Mouse (Mus musculus) myocyte (in vitro differentiated cells): ENCODE measurements around the gene Peli2. TPM values are rescaled to one million over a fixed set of nuclear protein-coding genes. Genes with fewer than 3 reads are reported as not detected.

Source experiments
- H3K27me3 ChIP-seq: one replicate; pipeline ENCODE4 v1.6.1; 2011; ENCODE audit not compliant: control insufficient read depth, insufficient read depth, insufficient read length
- H3K36me3 ChIP-seq: one replicate; pipeline ENCODE4 v1.6.1; 2011; ENCODE audit not compliant: control insufficient read depth, insufficient read depth
- H3K4me2 ChIP-seq: one replicate; pipeline ENCODE4 v1.6.1; 2011; ENCODE audit warnings: low read depth, control low read depth
- H3K4me3 ChIP-seq: one replicate; pipeline ENCODE4 v1.5.1; 2011; ENCODE audit warnings: mild to moderate bottlenecking, control low read depth, moderate library complexity
- H3K79me2 ChIP-seq: one replicate; pipeline ENCODE4 v1.6.1; 2011; ENCODE audit not compliant: control insufficient read depth, insufficient read depth
- H3ac ChIP-seq: one replicate; pipeline ENCODE4 v1.6.1; 2011; ENCODE audit not compliant: control insufficient read depth, insufficient read length
- CEBPB ChIP-seq: IDR thresholded peaks from 2 replicates; pipeline ENCODE4 v1.6.1; 2011; ENCODE audit warnings: mild to moderate bottlenecking, moderate library complexity; ENCODE audit not compliant: poor library complexity, insufficient read depth, severe bottlenecking
- E2F4 ChIP-seq: IDR thresholded peaks from one replicate; pipeline ENCODE4 v1.6.1; 2011; ENCODE audit warnings: mild to moderate bottlenecking, control low read depth, moderate library complexity; ENCODE audit not compliant: insufficient read depth
- MAX ChIP-seq: IDR thresholded peaks from one replicate; pipeline ENCODE4 v1.6.1; 2011; ENCODE audit warnings: low read depth, mild to moderate bottlenecking, control low read depth
- MYOD1 ChIP-seq, 3 experiments: IDR thresholded peaks; one replicate each; pipeline ENCODE4 v1.6.1; 2011; ENCODE audit warnings: control low read depth in 2 of 3, low read depth in 2 of 3, mild to moderate bottlenecking in 2 of 3, moderate library complexity in 1 of 3; ENCODE audit not compliant: insufficient read length in 2 of 3, control insufficient read depth in 1 of 3
- MYOG ChIP-seq, 3 experiments: IDR thresholded peaks; one replicate each; pipeline ENCODE4 v1.6.1; 2011; ENCODE audit warnings: control low read depth in 2 of 3, low read depth in 2 of 3, mild to moderate bottlenecking in 2 of 3; ENCODE audit not compliant: insufficient read length in 2 of 3, control insufficient read depth in 1 of 3, insufficient read depth in 1 of 3
- POLR2A ChIP-seq: IDR thresholded peaks from one replicate; pipeline ENCODE4 v1.6.1; 2011; ENCODE audit warnings: low read depth, mild to moderate bottlenecking, control low read depth, moderate library complexity; ENCODE audit not compliant: insufficient read length
- POLR2AphosphoS2 ChIP-seq: IDR thresholded peaks from one replicate; pipeline ENCODE4 v1.6.1; 2011; ENCODE audit warnings: low read depth, control low read depth; ENCODE audit not compliant: insufficient read length
- REST ChIP-seq: IDR thresholded peaks from one replicate; pipeline ENCODE4 v1.6.1; 2011; ENCODE audit warnings: mild to moderate bottlenecking, control low read depth, moderate library complexity; ENCODE audit not compliant: insufficient read depth, insufficient read length
- SRF ChIP-seq: IDR thresholded peaks from one replicate; pipeline ENCODE4 v1.6.1; 2011; ENCODE audit warnings: low read depth; ENCODE audit not compliant: control insufficient read depth, insufficient read length
- TCF12 ChIP-seq: IDR thresholded peaks from one replicate; pipeline ENCODE4 v1.6.1; 2011; ENCODE audit warnings: mild to moderate bottlenecking, control low read depth; ENCODE audit not compliant: poor library complexity, insufficient read depth, severe bottlenecking
- TCF3 ChIP-seq: IDR thresholded peaks from one replicate; pipeline ENCODE4 v1.6.1; 2011; ENCODE audit warnings: low read depth, control low read depth; ENCODE audit not compliant: insufficient read length
- USF1 ChIP-seq: IDR thresholded peaks from one replicate; pipeline ENCODE4 v1.6.1; 2011; ENCODE audit warnings: low read depth, mild to moderate bottlenecking, control low read depth, moderate library complexity
- polyA plus RNA-seq: library from polyadenylated mRNA; unstranded; fragments of >200 nt; fragmentation: generic; extraction: Trizol; gene quantifications from one replicate; pipeline ENCODE4 v1.2.1, GENCODE M21; 2012; ENCODE audit warnings: missing spikeins

Peli2 gene
- polyA plus RNA-seq, 1 experiment = 15.8 TPM

DNA sequence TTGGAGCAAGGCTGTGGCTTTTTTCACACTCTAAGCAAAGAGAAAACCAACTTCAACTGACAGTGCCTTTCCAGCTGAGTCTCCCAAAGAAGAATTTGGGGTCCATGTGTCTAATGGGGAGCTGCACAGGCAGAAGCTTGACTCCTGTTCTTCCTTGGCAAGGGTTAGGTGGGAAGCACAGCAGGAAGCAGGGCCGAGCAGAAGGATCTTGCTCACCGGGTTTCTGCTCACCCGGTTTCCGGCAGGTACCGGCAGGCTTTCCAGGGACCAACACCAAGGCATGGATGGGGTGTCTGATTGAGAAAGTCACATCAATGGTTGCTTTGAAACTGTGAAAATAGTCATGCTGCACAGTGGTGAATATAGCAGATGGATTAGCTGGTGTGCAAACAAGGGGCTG lies 70.3 kb downstream of the Peli2 start:
- H3ac ChIP-seq = no peak overlapping the region
- H3K27me3 ChIP-seq = no peaks in the 10 kb centered on the region
- H3K79me2 ChIP-seq = peaks cover 4% of the 10 kb centered on the region
- H3K4me3 ChIP-seq = no peak overlapping the region
- no peak for TF ChIP-seq POLR2A
- TF ChIP-seq TCF12 = no peak
- no peak for TF ChIP-seq E2F4
- TF ChIP-seq TCF3 = no peak
- TF ChIP-seq CEBPB = no peak
- TF ChIP-seq POLR2AphosphoS2 = no peak
- no peak for TF ChIP-seq REST
- TF ChIP-seq MYOG (IDR thresholded peaks at IDR 0.05; ENCODE audit: control insufficient read depth in 1 of 3, insufficient read depth in 1 of 3, insufficient read length in 2 of 3, low read depth in 2 of 3) = no peak
- no peak for TF ChIP-seq USF1
- TF ChIP-seq SRF = no peak
- no peak for TF ChIP-seq MYOD1 (IDR thresholded peaks at IDR 0.05; ENCODE audit: control insufficient read depth in 1 of 3, insufficient read length in 2 of 3, low read depth in 2 of 3)
- TF ChIP-seq MAX = no peak
- H3K4me2 ChIP-seq = no peak overlapping the region
- H3K36me3 ChIP-seq = no peaks in the 10 kb centered on the region

DNA sequence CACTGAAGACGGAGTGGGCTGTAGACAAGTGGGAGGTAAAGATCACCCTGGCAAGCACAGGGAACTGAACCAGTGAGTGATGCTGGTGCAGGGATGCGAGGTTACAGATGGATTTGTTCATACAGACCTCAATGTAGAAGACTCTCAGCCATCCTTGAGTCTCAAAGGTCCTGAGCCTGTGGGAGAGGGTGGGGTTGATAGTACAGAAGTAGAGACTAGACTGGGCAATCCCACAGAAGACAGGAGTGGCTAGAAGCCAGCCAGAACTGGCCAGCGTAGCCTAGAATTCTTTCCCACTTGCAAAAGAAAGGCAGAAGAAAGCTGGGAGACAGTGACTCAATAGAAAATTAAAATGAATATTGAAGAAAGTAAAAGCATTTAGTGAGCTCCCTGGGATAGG lies 71.3 kb downstream of the Peli2 start:
- Histone ChIP-seq H3K27me3 (no peaks in the 10 kb centered on the region), H3K4me2 (no peak overlapping the region), H3ac (no peak overlapping the region), H3K79me2 (peaks cover 4% of the 10 kb centered on the region), H3K36me3 (no peaks in the 10 kb centered on the region), H3K4me3 (no peak overlapping the region)
- TF ChIP-seq TCF12 (no peak), USF1 (no peak), REST (no peak), POLR2AphosphoS2 (no peak), CEBPB (no peak), MYOG (IDR thresholded peaks at IDR 0.05; ENCODE audit: control insufficient read depth in 1 of 3, insufficient read depth in 1 of 3, insufficient read length in 2 of 3, low read depth in 2 of 3) (no peak), TCF3 (no peak), E2F4 (no peak), POLR2A (no peak), MYOD1 (IDR thresholded peaks at IDR 0.05; ENCODE audit: control insufficient read depth in 1 of 3, insufficient read length in 2 of 3, low read depth in 2 of 3) (no peak), SRF (no peak), MAX (no peak)

DNA sequence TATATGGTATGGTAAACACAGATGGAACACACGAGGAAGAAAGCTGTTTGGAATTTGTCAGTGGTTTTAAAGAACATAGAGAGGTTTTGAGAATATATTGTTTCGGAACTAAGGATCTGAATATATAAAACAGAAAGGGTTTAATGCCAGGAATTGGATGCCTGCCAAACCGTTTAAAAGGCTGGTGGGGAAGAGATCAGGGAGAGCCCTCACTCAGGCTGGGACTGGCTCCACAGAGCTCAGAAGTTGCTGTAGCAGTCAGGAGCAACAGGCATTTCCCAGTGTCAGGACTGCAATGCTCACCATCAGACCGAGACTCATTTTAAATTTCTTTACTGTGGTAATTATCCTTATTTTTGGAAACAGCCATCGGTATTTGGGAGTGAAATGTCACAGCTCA lies 76.2 kb downstream of the Peli2 start:
- Histone ChIP-seq H3K79me2 (peaks cover 1% of the 10 kb centered on the region), H3K4me2 (no peak overlapping the region), H3K4me3 (no peak overlapping the region), H3K36me3 (no peaks in the 10 kb centered on the region), H3K27me3 (no peaks in the 10 kb centered on the region), H3ac (no peak overlapping the region)
- TF ChIP-seq MYOD1 (IDR thresholded peaks at IDR 0.05; ENCODE audit: control insufficient read depth in 1 of 3, insufficient read length in 2 of 3, low read depth in 2 of 3) (no peak), TCF3 (no peak), REST (no peak), POLR2AphosphoS2 (no peak), CEBPB (no peak), MYOG (IDR thresholded peaks at IDR 0.05; ENCODE audit: control insufficient read depth in 1 of 3, insufficient read depth in 1 of 3, insufficient read length in 2 of 3, low read depth in 2 of 3) (no peak), SRF (no peak), POLR2A (no peak), USF1 (no peak)

DNA sequence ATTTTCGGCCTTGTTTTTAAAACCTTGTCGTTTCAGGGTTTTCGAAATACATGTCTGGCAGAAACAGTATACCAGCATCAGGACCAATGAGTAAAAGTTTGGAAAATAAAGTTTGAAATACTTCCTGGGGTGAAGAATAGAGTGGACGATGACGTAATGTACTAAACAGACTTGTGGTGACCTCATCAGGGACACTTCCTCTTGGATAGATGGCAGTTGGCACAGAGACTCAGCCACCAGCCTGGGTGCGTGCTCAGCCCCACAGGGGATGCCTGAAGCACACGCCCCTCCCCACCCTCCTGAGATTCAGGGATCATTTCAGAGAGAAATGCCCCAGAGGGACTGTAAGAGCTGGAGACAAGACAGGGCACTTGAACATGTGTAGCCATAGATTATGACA lies 76.7 kb downstream of the Peli2 start:
- Histone ChIP-seq H3K4me2 (no peak overlapping the region), H3K27me3 (no peaks in the 10 kb centered on the region), H3ac (no peak overlapping the region), H3K79me2 (no peaks in the 10 kb centered on the region), H3K36me3 (no peaks in the 10 kb centered on the region), H3K4me3 (no peak overlapping the region)
- no peak for TF ChIP-seq MYOG (IDR thresholded peaks at IDR 0.05; ENCODE audit: control insufficient read depth in 1 of 3, insufficient read depth in 1 of 3, insufficient read length in 2 of 3, low read depth in 2 of 3)
- no peak for TF ChIP-seq TCF12
- no peak for TF ChIP-seq POLR2AphosphoS2
- no peak for TF ChIP-seq CEBPB
- no peak for TF ChIP-seq POLR2A
- TF ChIP-seq USF1 = no peak
- TF ChIP-seq REST = no peak
- TF ChIP-seq E2F4 = no peak
- no peak for TF ChIP-seq SRF
- TF ChIP-seq TCF3 = no peak
- no peak for TF ChIP-seq MYOD1 (IDR thresholded peaks at IDR 0.05; ENCODE audit: control insufficient read depth in 1 of 3, insufficient read length in 2 of 3, low read depth in 2 of 3)
- TF ChIP-seq MAX = no peak
